Mouse (Mus musculus) midbrain, embryonic 15.5 days (tissue): ENCODE measurements at regions not wholly inside any gene's neighbourhood (a gene's known extent, or its start where the extent isn't known, plus 50 kb on each side); places are given as distances from the start of the nearest gene placed in this dataset.

ENCODE experiments used
- ATAC-seq: fragments of 200-750 bp; cut with Nextera tagmentation; replicated peaks from 2 replicates; pipeline ENCODE4 v1.8.0; 2017; ENCODE audit warnings: moderate TSS enrichment
- H3K27ac ChIP-seq: fragments of 300-500 bp; sonication (generic); 2 replicates; pipeline ENCODE4 v1.5.1; 2015; ENCODE audit warnings: mild to moderate bottlenecking, inconsistent platforms
- H3K27me3 ChIP-seq: fragments of 300-500 bp; sonication (generic); replicated peaks from 2 replicates; pipeline ENCODE4 v1.6.1; 2015; ENCODE audit warnings: inconsistent platforms
- H3K36me3 ChIP-seq: fragments of 300-500 bp; sonication (generic); replicated peaks from 2 replicates; pipeline ENCODE4 v1.6.1; 2015; ENCODE audit warnings: inconsistent platforms
- H3K4me1 ChIP-seq: fragments of 300-500 bp; sonication (generic); 2 replicates; pipeline ENCODE4 v1.6.1; 2015; ENCODE audit warnings: inconsistent platforms
- H3K4me2 ChIP-seq: fragments of 300-500 bp; sonication (generic); 2 replicates; pipeline ENCODE4 v1.6.1; 2015; ENCODE audit warnings: inconsistent platforms, mild to moderate bottlenecking, moderate library complexity
- H3K4me3 ChIP-seq: fragments of 300-500 bp; sonication (generic); 2 replicates; pipeline ENCODE4 v1.5.1; 2015; ENCODE audit warnings: mild to moderate bottlenecking, inconsistent platforms
- H3K9ac ChIP-seq: fragments of 300-500 bp; sonication (generic); 2 replicates; pipeline ENCODE4 v1.6.1; 2015; ENCODE audit warnings: mild to moderate bottlenecking, inconsistent platforms
- H3K9me3 ChIP-seq: fragments of 300-500 bp; sonication (generic); 2 replicates; pipeline ENCODE4 v1.6.1; 2016; ENCODE audit warnings: inconsistent platforms
- WGBS: fragments of 180-500 bp; shearing (Covaris S2); methylation state at CpG from one replicate; pipeline ENCODE4 v1.1.7; 2015; ENCODE audit warnings: mixed read lengths; 5-methylcytosine and 5-hydroxymethylcytosine counted together

DNA sequence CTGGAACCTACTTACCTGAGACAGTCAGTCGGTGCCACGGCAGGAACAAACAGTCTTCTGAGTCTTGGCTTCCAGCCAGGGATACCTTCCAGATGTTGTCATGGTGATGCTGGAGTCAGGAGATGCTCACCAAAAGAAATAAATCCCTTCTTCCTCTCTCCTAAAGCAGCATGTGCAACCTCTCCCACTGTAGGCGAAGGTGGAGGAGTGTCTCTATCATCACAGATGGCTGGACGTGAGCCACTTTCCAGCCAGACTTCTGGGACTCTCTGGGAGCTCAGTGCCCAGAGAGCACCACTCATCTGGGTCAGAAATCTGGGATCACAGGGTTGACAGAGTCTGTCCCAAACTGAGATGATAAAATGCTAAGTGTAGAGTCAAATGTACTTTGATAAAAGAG is 184.8 kb upstream of the Gjb5 start:
- no peak for ATAC-seq
- Histone ChIP-seq H3K4me1 (no peaks in the 10 kb centered on the region), H3K9ac (no peak overlapping the region), H3K27me3 (no peaks in the 10 kb centered on the region), H3K9me3 (no peaks in the 10 kb centered on the region), H3K27ac (no peak overlapping the region), H3K4me2 (no peak overlapping the region), H3K36me3 (no peaks in the 10 kb centered on the region), H3K4me3 (no peak overlapping the region)
- WGBS, result 67% methylated on average over 4 of the region's 4 CpGs

GRCm38 (mm10) chr4:127536952-127537351 is 179.0 kb upstream of the Gjb5 start:
- no peaks in the 10 kb centered on the region for H3K9me3 ChIP-seq

DNA sequence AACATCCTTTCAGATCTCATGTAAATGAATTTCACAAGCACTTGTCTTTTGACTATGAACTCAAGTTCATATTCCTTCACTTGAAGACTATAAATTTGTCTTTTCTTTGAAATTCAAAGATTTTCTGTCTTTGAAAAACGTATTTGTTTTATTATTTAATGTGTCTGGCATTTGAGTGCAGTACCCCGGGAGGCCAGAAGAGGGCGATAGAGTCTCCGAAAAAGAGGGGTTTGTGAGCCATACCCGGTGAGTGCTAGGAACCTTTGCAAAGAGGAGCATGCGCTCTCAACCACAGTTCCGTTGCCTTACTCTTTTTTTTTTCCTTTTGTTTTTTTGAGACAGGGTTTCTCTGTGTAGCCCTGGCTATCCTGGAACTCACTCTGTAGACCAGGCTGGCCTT is 177.6 kb upstream of the Gjb5 start:
- no peak overlapping the region for H3K4me2 ChIP-seq
- WGBS, result 81% methylated on average over 7 of the region's 7 CpGs
- ATAC-seq, result no peak

More at GRCm38 (mm10) chr4:127536952-127537351, 179.0 kb upstream of the Gjb5 start:
- Histone ChIP-seq H3K4me2 (no peak overlapping the region), H3K27ac (no peak overlapping the region), H3K9ac (no peak overlapping the region), H3K4me3 (no peak overlapping the region), H3K4me1 (no peaks in the 10 kb centered on the region), H3K27me3 (no peaks in the 10 kb centered on the region), H3K36me3 (no peaks in the 10 kb centered on the region)
- WGBS, result 47% methylated on average over 5 of the region's 5 CpGs
- ATAC-seq, result no peak

DNA sequence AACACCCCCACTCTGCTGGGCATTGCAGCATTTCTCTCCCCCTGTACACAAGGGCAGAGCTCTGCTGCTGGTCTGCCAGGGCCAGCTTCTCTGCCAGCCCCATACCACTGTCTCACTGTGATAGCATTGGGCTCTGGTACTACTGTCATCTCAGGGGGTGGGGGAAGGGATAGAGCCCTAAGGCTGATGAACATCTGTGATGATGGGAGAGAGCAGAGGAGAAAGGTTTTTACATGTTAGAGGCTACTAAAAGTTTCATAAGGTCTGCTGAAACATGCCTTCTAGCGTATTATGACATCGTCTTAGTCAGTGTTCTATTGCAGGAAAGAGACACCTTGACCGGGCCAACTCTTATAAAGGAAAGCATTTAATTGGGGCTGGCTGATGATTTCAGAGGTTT is 176.4 kb upstream of the Gjb5 start:
- H3K27ac ChIP-seq, result no peak overlapping the region
- H3K9ac ChIP-seq, result no peak overlapping the region
- 88% methylated on average over 3 of the region's 3 CpGs for WGBS
- H3K4me1 ChIP-seq, result no peaks in the 10 kb centered on the region
- H3K4me2 ChIP-seq, result no peak overlapping the region
- no peak overlapping the region for H3K4me3 ChIP-seq
- no peaks in the 10 kb centered on the region for H3K27me3 ChIP-seq
- ATAC-seq, result no peak
- H3K9me3 ChIP-seq, result no peaks in the 10 kb centered on the region
- no peaks in the 10 kb centered on the region for H3K36me3 ChIP-seq

More for the DNA sequence above, 177.6 kb upstream of the Gjb5 start:
- H3K27me3 ChIP-seq, result no peaks in the 10 kb centered on the region
- H3K36me3 ChIP-seq, result no peaks in the 10 kb centered on the region
- H3K9me3 ChIP-seq, result no peaks in the 10 kb centered on the region
- H3K4me3 ChIP-seq, result no peak overlapping the region
- H3K4me1 ChIP-seq, result no peaks in the 10 kb centered on the region
- no peak overlapping the region for H3K9ac ChIP-seq
- H3K27ac ChIP-seq, result no peak overlapping the region

GRCm38 (mm10) chr4:127533726-127534125 is 175.7 kb upstream of the Gjb5 start:
- H3K36me3 ChIP-seq, result no peaks in the 10 kb centered on the region
- H3K4me2 ChIP-seq, result no peak overlapping the region
- H3K9me3 ChIP-seq, result no peaks in the 10 kb centered on the region
- no peaks in the 10 kb centered on the region for H3K4me1 ChIP-seq
- 61% methylated on average over 4 of the region's 4 CpGs for WGBS
- H3K27ac ChIP-seq, result no peak overlapping the region
- no peaks in the 10 kb centered on the region for H3K27me3 ChIP-seq
- no peak overlapping the region for H3K9ac ChIP-seq
- no peak overlapping the region for H3K4me3 ChIP-seq
- ATAC-seq, result no peak

DNA sequence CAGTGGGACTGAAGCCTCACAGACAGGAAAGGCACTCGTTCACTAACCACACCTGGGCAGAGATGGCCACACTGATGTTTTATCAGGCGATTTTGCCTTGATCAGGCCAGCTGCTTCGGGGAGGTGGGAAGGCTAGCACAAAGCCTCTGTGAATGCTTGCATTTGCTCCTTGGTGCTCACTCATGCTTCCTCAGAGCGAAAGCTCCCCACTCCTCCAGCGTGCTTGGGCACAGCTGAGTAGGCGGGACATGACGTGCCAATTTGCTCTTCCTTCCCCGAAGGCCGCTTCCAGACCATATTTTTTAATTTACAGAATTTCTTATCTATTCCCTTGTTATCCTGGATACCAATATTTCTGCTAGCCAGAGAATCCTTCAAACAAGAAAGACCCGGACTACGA is 172.8 kb upstream of the Gjb5 start:
- no peak for ATAC-seq
- WGBS, result 82% methylated on average over 11 of the region's 11 CpGs
- Histone ChIP-seq H3K27ac (no peak overlapping the region), H3K9ac (no peak overlapping the region), H3K27me3 (no peaks in the 10 kb centered on the region), H3K36me3 (no peaks in the 10 kb centered on the region), H3K4me3 (no peak overlapping the region), H3K4me1 (no peaks in the 10 kb centered on the region), H3K9me3 (no peaks in the 10 kb centered on the region), H3K4me2 (no peak overlapping the region)

GRCm38 (mm10) chr4:127522151-127522550 is 164.2 kb upstream of the Gjb5 start:
- 93% methylated on average over 2 of the region's 2 CpGs for WGBS
- no peak overlapping the region for H3K4me2 ChIP-seq
- no peak overlapping the region for H3K4me3 ChIP-seq
- H3K27ac ChIP-seq, result no peak overlapping the region
- no peaks in the 10 kb centered on the region for H3K27me3 ChIP-seq
- H3K4me1 ChIP-seq, result no peaks in the 10 kb centered on the region
- no peaks in the 10 kb centered on the region for H3K9me3 ChIP-seq
- H3K36me3 ChIP-seq, result no peaks in the 10 kb centered on the region
- no peak for ATAC-seq
- H3K9ac ChIP-seq, result no peak overlapping the region

DNA sequence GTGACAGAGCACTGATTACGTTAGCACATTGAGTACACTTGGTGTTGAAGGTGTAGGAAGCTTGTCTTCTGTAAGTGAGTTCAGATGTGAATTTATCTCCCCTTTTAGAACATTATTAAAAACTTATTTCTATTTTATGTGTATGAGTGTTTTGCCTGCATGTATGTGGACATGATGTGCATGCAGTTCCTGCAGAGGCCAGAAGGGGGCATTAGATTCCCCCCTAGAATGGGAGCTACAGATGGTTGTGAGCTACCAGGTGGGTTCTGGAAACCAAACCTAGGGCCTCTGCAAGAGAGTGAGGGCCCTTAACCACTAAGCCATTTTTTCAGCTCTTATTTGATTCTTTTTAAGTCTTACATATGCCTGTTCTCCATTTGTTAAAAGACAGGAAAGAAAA is 160.0 kb upstream of the Gjb5 start:
- no peak overlapping the region for H3K4me2 ChIP-seq

DNA sequence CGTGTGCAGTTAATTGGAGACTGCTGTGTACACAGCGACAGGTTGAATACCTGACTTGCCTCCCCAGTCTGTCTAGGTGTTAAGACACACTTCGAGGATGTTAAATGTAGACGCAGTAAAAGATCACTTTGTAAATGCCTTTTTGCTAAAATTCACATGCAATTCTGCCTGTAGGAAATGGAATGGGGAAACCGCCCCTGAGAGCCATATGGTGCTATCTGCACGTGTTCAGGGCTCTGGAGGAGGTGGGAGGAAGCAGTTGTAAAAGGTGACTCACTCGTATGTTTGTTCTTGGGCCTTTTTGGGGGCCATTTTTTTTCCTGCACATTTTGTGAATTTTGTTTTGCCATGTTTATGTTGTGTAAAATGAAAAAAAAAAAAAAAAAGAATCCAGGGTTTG is 159.6 kb upstream of the Gjb5 start:
- no peak overlapping the region for H3K4me3 ChIP-seq
- no peak overlapping the region for H3K4me2 ChIP-seq
- no peaks in the 10 kb centered on the region for H3K27me3 ChIP-seq
- H3K27ac ChIP-seq, result no peak overlapping the region
- 87% methylated on average over 7 of the region's 7 CpGs for WGBS
- H3K9ac ChIP-seq, result no peak overlapping the region
- ATAC-seq, result no peak
- no peaks in the 10 kb centered on the region for H3K9me3 ChIP-seq
- H3K4me1 ChIP-seq, result no peaks in the 10 kb centered on the region
- no peaks in the 10 kb centered on the region for H3K36me3 ChIP-seq

More for the DNA sequence above, 160.0 kb upstream of the Gjb5 start:
- no peak for ATAC-seq
- no peak overlapping the region for H3K9ac ChIP-seq
- H3K9me3 ChIP-seq, result no peaks in the 10 kb centered on the region
- no peaks in the 10 kb centered on the region for H3K4me1 ChIP-seq
- WGBS, result 96% methylated on average over 1 of the region's 1 CpGs
- H3K36me3 ChIP-seq, result no peaks in the 10 kb centered on the region
- H3K4me3 ChIP-seq, result no peak overlapping the region
- H3K27ac ChIP-seq, result no peak overlapping the region
- no peaks in the 10 kb centered on the region for H3K27me3 ChIP-seq

- H3K36me3 ChIP-seq, result no peaks in the 10 kb centered on the region
- H3K27ac ChIP-seq, result no peak overlapping the region
- no peak overlapping the region for H3K4me3 ChIP-seq
- no peaks in the 10 kb centered on the region for H3K4me1 ChIP-seq
- H3K27me3 ChIP-seq, result no peaks in the 10 kb centered on the region
- H3K4me2 ChIP-seq, result no peak overlapping the region
- ATAC-seq, result no peak
- no peak overlapping the region for H3K9ac ChIP-seq
- 82% methylated on average over 9 of the region's 9 CpGs for WGBS
- no peaks in the 10 kb centered on the region for H3K9me3 ChIP-seq
Observed at GRCm38 (mm10) chr4:127509936-127510335, 152.0 kb upstream of the Gjb5 start.

- Histone ChIP-seq H3K9ac (no peak overlapping the region), H3K27me3 (no peaks in the 10 kb centered on the region), H3K4me2 (no peak overlapping the region), H3K4me1 (no peaks in the 10 kb centered on the region), H3K36me3 (no peaks in the 10 kb centered on the region), H3K9me3 (no peaks in the 10 kb centered on the region), H3K27ac (no peak overlapping the region), H3K4me3 (no peak overlapping the region)
- 52% methylated on average over 6 of the region's 6 CpGs for WGBS
- no peak for ATAC-seq
Observed at GRCm38 (mm10) chr4:127502621-127503020, 144.6 kb upstream of the Gjb5 start.

GRCm38 (mm10) chr4:127501881-127502280 is 143.9 kb upstream of the Gjb5 start:
- ATAC-seq, result no peak
- H3K9ac ChIP-seq, result no peak overlapping the region
- H3K4me2 ChIP-seq, result no peak overlapping the region
- 92% methylated on average over 7 of the region's 7 CpGs for WGBS
- no peak overlapping the region for H3K27ac ChIP-seq
- H3K36me3 ChIP-seq, result no peaks in the 10 kb centered on the region
- H3K9me3 ChIP-seq, result no peaks in the 10 kb centered on the region
- H3K27me3 ChIP-seq, result no peaks in the 10 kb centered on the region
- H3K4me1 ChIP-seq, result no peaks in the 10 kb centered on the region
- no peak overlapping the region for H3K4me3 ChIP-seq

- no peaks in the 10 kb centered on the region for H3K36me3 ChIP-seq
- 46% methylated on average over 10 of the region's 10 CpGs for WGBS
- H3K9ac ChIP-seq, result no peak overlapping the region
- no peak overlapping the region for H3K4me3 ChIP-seq
- peaks cover 2% of the 10 kb centered on the region; the same call in 1 of the 2 replicates for H3K4me1 ChIP-seq
- H3K27me3 ChIP-seq, result no peaks in the 10 kb centered on the region
- no peak overlapping the region for H3K4me2 ChIP-seq
- H3K9me3 ChIP-seq, result no peaks in the 10 kb centered on the region
- ATAC-seq, result no peak
- no peak overlapping the region for H3K27ac ChIP-seq
Observed at GRCm38 (mm10) chr4:127487016-127487780, 129.2 kb upstream of the Gjb5 start.
